Mouse (Mus musculus): Measurements from ENCODE around the gene Amd1.

- TF ChIP-seq CTCF (IDR thresholded peaks at IDR 0.05; ENCODE audit: insufficient read depth, low read length) (no peak), POLR2A (IDR thresholded peaks at IDR 0.05; ENCODE audit: borderline replicate concordance, extremely low read depth, low read depth, low read length) (no peak)
These were observed 51.0 kb downstream of the Amd1 start for GRCm38 (mm10) chr10:40250969-40251368.
